Mouse (Mus musculus): ENCODE results near the gene Dhx33. TPM values are rescaled to one million over a fixed set of nuclear protein-coding genes. Genes with fewer than 3 reads are reported as not detected.

Gene Dhx33
- polyA plus RNA-seq, 1 experiment: 22.1 TPM

DNA sequence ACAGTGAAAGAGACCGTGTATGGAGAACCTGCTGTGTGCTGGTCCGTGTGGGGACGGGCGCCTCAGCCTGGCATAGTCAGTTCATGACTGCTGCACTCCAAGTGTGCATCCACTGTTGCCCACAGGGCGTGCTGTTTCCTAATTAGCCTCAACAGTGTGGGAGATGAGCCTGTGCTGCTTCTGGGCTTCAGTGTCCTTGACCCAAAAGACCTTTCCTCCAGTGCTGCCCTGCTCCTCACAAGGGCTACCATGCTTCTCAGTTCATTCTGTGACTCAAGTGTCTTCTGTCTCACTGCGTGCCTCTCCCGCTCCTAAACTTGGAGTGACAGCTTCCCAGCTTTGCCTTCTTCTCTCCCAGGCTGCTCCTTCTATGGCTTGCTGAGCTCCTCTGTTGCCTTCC lies 68.9 kb downstream of the Dhx33 start:
- WGBS: 81% methylated on average over 7 of the region's 7 CpGs

More for the DNA sequence above, 68.9 kb downstream of the Dhx33 start:
- no peak overlapping the region for H3K27ac ChIP-seq (ENCODE audit: insufficient read depth, low read length)
- no peaks in the 10 kb centered on the region for H3K4me1 ChIP-seq (ENCODE audit: control insufficient read depth, insufficient read depth, low read length)
- TF ChIP-seq CTCF (IDR thresholded peaks at IDR 0.05; ENCODE audit: borderline replicate concordance, insufficient read depth, low read depth, low read length) (no peak), POLR2A (IDR thresholded peaks at IDR 0.05; ENCODE audit: borderline replicate concordance, insufficient read depth, low read length) (no peak)
- no peak for DNase-seq
- H3K4me3 ChIP-seq (replicated peaks; ENCODE audit: insufficient read depth, low read depth, low read length): no peak overlapping the region
- H3K27me3 ChIP-seq (ENCODE audit: control insufficient read depth, insufficient read depth, low read length): no peaks in the 10 kb centered on the region

Other genes with a start within 250 kb of the Dhx33 start
- gene Zfp3, start 240.2 kb downstream of the Dhx33 start, polyA plus RNA-seq (2012; rRNA removed): 10.4 and 11.1 TPM in 2 replicates
- gene Scimp, start 191.9 kb downstream of the Dhx33 start, polyA plus RNA-seq (2012; rRNA removed): 0.10 TPM in 1 of 2 replicates, not detected in the other
- gene Rabep1, start 159.7 kb downstream of the Dhx33 start, polyA plus RNA-seq (2012; rRNA removed): 35.4 and 35.9 TPM in 2 replicates
- 79.1 and 80.8 TPM in 2 replicates for gene Nup88, start 34.5 kb downstream of the Dhx33 start, polyA plus RNA-seq (2012; rRNA removed)
- 56.9 and 58.1 TPM in 2 replicates for gene Rpain, start 34.2 kb downstream of the Dhx33 start, polyA plus RNA-seq (2012; rRNA removed)
- gene C1qbp, start 21.4 kb downstream of the Dhx33 start, polyA plus RNA-seq (2012; rRNA removed): 102 and 107 TPM in 2 replicates
- 13.7 and 15.2 TPM in 2 replicates for gene Mis12, start 15.2 kb upstream of the Dhx33 start, polyA plus RNA-seq (2012; rRNA removed)
- 16.9 and 17.3 TPM in 2 replicates for gene Derl2, start 15.4 kb upstream of the Dhx33 start, polyA plus RNA-seq (2012; rRNA removed)
- 161 and 184 TPM in 2 replicates for gene 6330403K07Rik, start 29.1 kb upstream of the Dhx33 start, polyA plus RNA-seq (2012; rRNA removed)
- not detected in 2 replicates for gene Nlrp1a, start 140.3 kb upstream of the Dhx33 start, polyA plus RNA-seq (2012; rRNA removed)
- gene Nlrp1b, start 226.3 kb upstream of the Dhx33 start, polyA plus RNA-seq (2012; rRNA removed): 0.13 and 0.24 TPM in 2 replicates